In genomic region chr8:116733648-116734014, GRCm38 (mm10) we compare ENCODE assay signal across 7 mouse cellular contexts. TPM values are rescaled to one million over a fixed set of nuclear protein-coding genes. Genes with fewer than 3 reads are reported as not detected.
A peak's percentile ranks its signal among the peaks of the same experiment; 100 is the strongest.
DNase-seq lines count a peak whose midpoint lies in the region; ATAC-seq and TF ChIP-seq lines count a peak whose summit lies in the region.

No protein-coding gene starts in this region.

- H3K27me3 ChIP-seq in lung, postnatal 0 days (replicated peaks; ENCODE audit: insufficient read depth, low read length) = no peaks in the 10 kb centered on the region
- H3K27me3 ChIP-seq in forebrain, embryonic 14.5 days (replicated peaks; ENCODE audit: control insufficient read depth, insufficient read depth, low read length) = no peaks in the 10 kb centered on the region
- H3K27me3 ChIP-seq in limb, embryonic 13.5 days = peaks cover 20% of the 10 kb centered on the region
- H3K27me3 ChIP-seq in stomach, embryonic 16.5 days (ENCODE audit: control insufficient read depth, insufficient read depth, low read length) = no peaks in the 10 kb centered on the region; the same call in 1 of the 2 replicates

- TF ChIP-seq EP300 in lung, postnatal 0 days (IDR thresholded peaks at IDR 0.05) = no peak

- DNase-seq in lung, postnatal 0 days (ENCODE audit: low spot score) = no peak
- no peak for DNase-seq in lung, postnatal 10 days
- DNase-seq in forebrain, embryonic 14.5 days (ENCODE audit: low spot score) = no peak
- DNase-seq in B cell, adult 2 months = no peak
- no peak for DNase-seq in right cerebral cortex, postnatal 4 days

- H3K9me3 ChIP-seq in lung, postnatal 0 days (ENCODE audit: low read length) = 0 out of 2 replicates have a peak, but pooled peaks cover 5% of the 10 kb centered on the region
- 0 out of 2 replicates have a peak, but pooled peaks cover 4% of the 10 kb centered on the region for H3K9me3 ChIP-seq in forebrain, embryonic 14.5 days (replicated peaks; ENCODE audit: control insufficient read depth, low read length)
- H3K9me3 ChIP-seq in limb, embryonic 13.5 days = peaks cover 7% of the 10 kb centered on the region; the same call in 1 of the 2 replicates
- no peaks in the 10 kb centered on the region; the same call in 1 of the 2 replicates for H3K9me3 ChIP-seq in stomach, embryonic 16.5 days (replicated peaks; ENCODE audit: control insufficient read depth, low read length)

- no peak overlapping the region for H3K27ac ChIP-seq in lung, postnatal 0 days (ENCODE audit: low read length)
- H3K27ac ChIP-seq in forebrain, embryonic 14.5 days (ENCODE audit: low read depth, low read length) = no peak overlapping the region
- H3K27ac ChIP-seq in limb, embryonic 13.5 days = no peak overlapping the region
- H3K27ac ChIP-seq in stomach, embryonic 16.5 days (ENCODE audit: low read length) = no peak overlapping the region

- no peaks in the 10 kb centered on the region for H3K36me3 ChIP-seq in lung, postnatal 0 days (ENCODE audit: insufficient read depth, low read length)
- H3K36me3 ChIP-seq in forebrain, embryonic 14.5 days (ENCODE audit: control insufficient read depth, insufficient read depth, low read length) = no peaks in the 10 kb centered on the region
- peaks cover 5% of the 10 kb centered on the region for H3K36me3 ChIP-seq in limb, embryonic 13.5 days
- H3K36me3 ChIP-seq in stomach, embryonic 16.5 days (ENCODE audit: control insufficient read depth, insufficient read depth, low read length) = no peaks in the 10 kb centered on the region

- ATAC-seq in lung, postnatal 0 days = no peak
- no peak for ATAC-seq in forebrain, embryonic 14.5 days
- peak; percentile 10; the same call in 1 of the 2 replicates for ATAC-seq in limb, embryonic 13.5 days (ENCODE audit: low FRiP score, low read depth)
- ATAC-seq in stomach, embryonic 16.5 days (ENCODE audit: insufficient read depth, low FRiP score) = no peak

- no peaks in the 10 kb centered on the region for H3K4me1 ChIP-seq in lung, postnatal 0 days (ENCODE audit: insufficient read depth, low read depth, low read length)
- peaks cover 3% of the 10 kb centered on the region; the same call in 1 of the 2 replicates for H3K4me1 ChIP-seq in forebrain, embryonic 14.5 days (ENCODE audit: control insufficient read depth, insufficient read depth, low read length)
- peaks cover 11% of the 10 kb centered on the region for H3K4me1 ChIP-seq in limb, embryonic 13.5 days
- H3K4me1 ChIP-seq in stomach, embryonic 16.5 days (ENCODE audit: control insufficient read depth, insufficient read depth, low read length) = peaks cover 6% of the 10 kb centered on the region

- H3K4me3 ChIP-seq in lung, postnatal 0 days (ENCODE audit: low read depth, low read length) = peak overlapping the region; percentile 90
- H3K4me3 ChIP-seq in forebrain, embryonic 14.5 days (ENCODE audit: low read depth, low read length) = peak overlapping the region; percentile 76
- H3K4me3 ChIP-seq in limb, embryonic 13.5 days = peak overlapping the region; percentile 75
- H3K4me3 ChIP-seq in stomach, embryonic 16.5 days (replicated peaks; ENCODE audit: low read length) = peak overlapping the region; percentile 86

- peak overlapping the region; percentile 70 for H3K4me2 ChIP-seq in lung, postnatal 0 days (replicated peaks; ENCODE audit: low read depth, low read length)
- peak overlapping the region; percentile 71 for H3K4me2 ChIP-seq in forebrain, embryonic 14.5 days (ENCODE audit: low read length)
- H3K4me2 ChIP-seq in limb, embryonic 13.5 days (replicated peaks) = peak overlapping the region; percentile 79
- H3K4me2 ChIP-seq in stomach, embryonic 16.5 days (ENCODE audit: low read depth, low read length) = peak overlapping the region; percentile 68

- no peak for TF ChIP-seq CTCF in lung, postnatal 0 days (IDR thresholded peaks at IDR 0.05)

- no peak overlapping the region; the same call in 1 of the 2 replicates for H3K9ac ChIP-seq in lung, postnatal 0 days (replicated peaks; ENCODE audit: low read depth)
- peak overlapping the region; percentile 81 for H3K9ac ChIP-seq in forebrain, embryonic 14.5 days (ENCODE audit: low read length)
- H3K9ac ChIP-seq in limb, embryonic 13.5 days = peak overlapping the region; percentile 86
- H3K9ac ChIP-seq in stomach, embryonic 16.5 days (ENCODE audit: low read length) = peak overlapping the region; percentile 90

- WGBS in lung, postnatal 0 days = 31% methylated on average over 3 of the region's 3 CpGs
- 18% methylated on average over 3 of the region's 3 CpGs for WGBS in forebrain, embryonic 14.5 days
- 28% methylated on average over 3 of the region's 3 CpGs for WGBS in limb, embryonic 13.5 days
- WGBS in stomach, embryonic 16.5 days = 33% methylated on average over 3 of the region's 3 CpGs

RNA-seq across cellular contexts. Expression of gene Cdyl2, which starts 0.8 kb away (rescaled TPM):
- polyA plus RNA-seq in lung, postnatal 0 days (2015; fragmentation: Nextera tagmentation; extraction: Ambion mirVana) = 11.1 and 11.7 TPM in 2 replicates
- 6.5 and 8.5 TPM in 2 replicates for polyA plus RNA-seq in forebrain, embryonic 14.5 days (2014; fragmentation: Nextera tagmentation; extraction: Ambion mirVana)
- 9.5 and 10.9 TPM in 2 replicates for polyA plus RNA-seq in limb, embryonic 13.5 days (2015; fragmentation: Nextera tagmentation; extraction: Ambion mirVana)
- 4.1 and 4.4 TPM in 2 replicates for polyA plus RNA-seq in stomach, embryonic 16.5 days (2015; fragmentation: Nextera tagmentation; extraction: Ambion mirVana)
